ENCODE assay signal across 17 mouse cellular contexts in the genomic region with DNA sequence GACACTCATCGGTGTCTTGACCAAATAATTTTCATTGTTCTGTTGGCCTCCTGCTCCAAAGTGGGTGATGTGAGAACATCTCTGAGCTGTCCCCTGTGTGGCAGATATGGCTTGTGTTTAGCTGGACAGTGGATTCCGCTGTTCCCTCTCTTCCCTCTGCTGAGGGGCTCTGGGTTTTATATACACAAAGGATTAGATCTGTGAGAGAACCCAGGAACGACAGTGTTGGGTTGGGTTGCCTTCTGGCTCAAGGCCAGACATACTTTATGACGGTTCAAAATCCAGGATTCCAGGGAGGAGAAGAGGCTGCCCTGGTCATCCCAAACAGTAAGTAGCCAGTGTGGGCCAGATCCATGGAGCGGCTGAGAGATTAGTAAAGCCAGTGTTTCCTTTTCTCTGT.
"Had no signal": no experiment of that assay in that cellular context is flagged by ENCODE, and none has a peak within 500 bp of the region (broad histone marks: within the 10 kb centered on the region; RNA-seq: fewer than 3 reads in every experiment).

No protein-coding gene starts in this region.

- H3K36me3 ChIP-seq: lung, embryonic 15.5 days had no signal

- ATAC-seq: inflammation-experienced regulatory T-cells, adult 6 months; intestine, embryonic 16.5 days; liver, embryonic 12.5 days; midbrain, embryonic 16.5 days had no signal

- DNase-seq: kidney, adult 2 months; liver; lung, adult 18-20 months; lung, postnatal 10 days; lung, postnatal 36 days; thymus, adult 18-20 months; thymus, postnatal 36 days had no signal

- H3K4me3 ChIP-seq: limb, embryonic 10.5 days; limb, embryonic 13.5 days; liver, embryonic 12.5 days; liver, embryonic 15.5 days; lung, embryonic 15.5 days; megakaryocyte, embryonic 14.5 days; midbrain, embryonic 12.5 days had no signal

- H3K27ac ChIP-seq: limb, embryonic 10.5 days; limb, embryonic 13.5 days; liver, embryonic 12.5 days; liver, embryonic 15.5 days; lung, embryonic 15.5 days; midbrain, embryonic 12.5 days had no signal

- H3K27me3 ChIP-seq: limb, embryonic 13.5 days; liver, embryonic 12.5 days; liver, embryonic 15.5 days; lung, embryonic 15.5 days; megakaryocyte, embryonic 14.5 days had no signal

- H3K4me1 ChIP-seq: lung, embryonic 15.5 days had no signal

- H3K4me2 ChIP-seq: limb, embryonic 13.5 days; liver, embryonic 15.5 days; lung, embryonic 15.5 days; midbrain, embryonic 12.5 days had no signal

- H3K9me3 ChIP-seq: limb, embryonic 10.5 days; limb, embryonic 13.5 days; liver, embryonic 12.5 days; liver, embryonic 15.5 days; lung, embryonic 15.5 days had no signal

- H3K9ac ChIP-seq: limb, embryonic 13.5 days; liver, embryonic 12.5 days; liver, embryonic 15.5 days; lung, embryonic 15.5 days; midbrain, embryonic 12.5 days had no signal
